Mouse (Mus musculus) stomach, embryonic 16.5 days (tissue): ENCODE data around the gene Dchs1. TPM values are rescaled to one million over a fixed set of nuclear protein-coding genes. Genes with fewer than 3 reads are reported as not detected.

Experiments
- ATAC-seq: fragments of 200-750 bp; cut with Nextera tagmentation; 2 replicates; pipeline ENCODE4 v1.8.0; 2017; ENCODE audit warnings: moderate number of reproducible peaks, moderate TSS enrichment; ENCODE audit not compliant: insufficient read depth, low FRiP score
- H3K27ac ChIP-seq: fragments of 300-500 bp; sonication (generic); 2 replicates; pipeline ENCODE4 v1.5.1; 2014; ENCODE audit warnings: low read length
- H3K27me3 ChIP-seq: fragments of 300-500 bp; sonication (generic); 2 replicates; pipeline ENCODE4 v1.6.1; 2014; ENCODE audit warnings: low read length, control low read depth, mixed read lengths; ENCODE audit not compliant: control insufficient read depth, insufficient read depth
- H3K36me3 ChIP-seq: fragments of 300-500 bp; sonication (generic); 2 replicates; pipeline ENCODE4 v1.6.1; 2014; ENCODE audit warnings: low read length; ENCODE audit not compliant: control insufficient read depth, insufficient read depth
- H3K4me1 ChIP-seq: fragments of 300-500 bp; sonication (generic); 2 replicates; pipeline ENCODE4 v1.6.1; 2014; ENCODE audit warnings: low read length, control low read depth, mixed read lengths; ENCODE audit not compliant: control insufficient read depth, insufficient read depth
- H3K4me2 ChIP-seq: fragments of 300-500 bp; sonication (generic); 2 replicates; pipeline ENCODE4 v1.6.1; 2014; ENCODE audit warnings: low read depth, low read length, mixed read lengths
- H3K4me3 ChIP-seq: fragments of 300-500 bp; sonication (generic); replicated peaks from 2 replicates; pipeline ENCODE4 v1.5.1; 2014; ENCODE audit warnings: mild to moderate bottlenecking, low read length
- H3K9ac ChIP-seq: fragments of 300-500 bp; sonication (generic); 2 replicates; pipeline ENCODE4 v1.6.1; 2014; ENCODE audit warnings: low read length
- H3K9me3 ChIP-seq: fragments of 300-500 bp; sonication (generic); replicated peaks from 2 replicates; pipeline ENCODE4 v1.6.1; 2016; ENCODE audit warnings: low read length, control low read depth; ENCODE audit not compliant: control insufficient read depth
- WGBS: fragments of 180-500 bp; shearing (Covaris S2); extraction: QIAGEN DNeasy Blood & Tissue Kit; methylation state at CpG from one replicate; pipeline ENCODE4 v1.1.7; 2014; 5-methylcytosine and 5-hydroxymethylcytosine counted together
- polyA plus RNA-seq: library from polyadenylated mRNA; unstranded; fragments of >200 nt; fragmentation: Nextera tagmentation; extraction: Ambion mirVana; gene quantifications from 2 replicates; pipeline ENCODE4 v1.2.1, GENCODE M21; 2015

Gene Dchs1
- polyA plus RNA-seq, 1 experiment from 2014 or later: 7.7 TPM

- Histone ChIP-seq H3K27ac (peak overlapping the region; percentile 90), H3K9me3 (no peaks in the 10 kb centered on the region), H3K4me2 (peak overlapping the region; percentile 81), H3K9ac (peak overlapping the region; percentile 95), H3K27me3 (no peaks in the 10 kb centered on the region), H3K4me1 (peaks cover 6% of the 10 kb centered on the region), H3K4me3 (peak overlapping the region; percentile 92), H3K36me3 (0 out of 2 replicates have a peak, but pooled peaks cover 10% of the 10 kb centered on the region)
- WGBS: 2% methylated on average over 37 of the region's 37 CpGs
- ATAC-seq: no peak; the same call in 1 of the 2 replicates
These were observed 22.9 kb upstream of the Dchs1 start for GRCm38 (mm10) chr7:105810280-105810876.

GRCm38 (mm10) chr7:105809836-105810235 lies 22.4 kb upstream of the Dchs1 start:
- peak overlapping the region; percentile 95 for H3K9ac ChIP-seq
- H3K4me1 ChIP-seq: peaks cover 6% of the 10 kb centered on the region
- no peaks in the 10 kb centered on the region for H3K9me3 ChIP-seq
- 70% methylated on average over 7 of the region's 7 CpGs for WGBS
- 0 out of 2 replicates have a peak, but pooled peaks cover 10% of the 10 kb centered on the region for H3K36me3 ChIP-seq
- peak overlapping the region; percentile 81 for H3K4me2 ChIP-seq
- ATAC-seq: no peak
- peak overlapping the region; percentile 90; the same call in 1 of the 2 replicates for H3K27ac ChIP-seq
- H3K4me3 ChIP-seq: peak overlapping the region; percentile 92
- H3K27me3 ChIP-seq: no peaks in the 10 kb centered on the region

GRCm38 (mm10) chr7:105808385-105808784 lies 20.9 kb upstream of the Dchs1 start:
- H3K27me3 ChIP-seq: no peaks in the 10 kb centered on the region
- H3K9ac ChIP-seq: no peak overlapping the region
- no peak for ATAC-seq
- no peak overlapping the region for H3K4me2 ChIP-seq
- no peak overlapping the region for H3K4me3 ChIP-seq
- no peak overlapping the region for H3K27ac ChIP-seq
- WGBS: 83% methylated on average over 1 of the region's 1 CpGs
- H3K4me1 ChIP-seq: peaks cover 6% of the 10 kb centered on the region
- 0 out of 2 replicates have a peak, but pooled peaks cover 10% of the 10 kb centered on the region for H3K36me3 ChIP-seq
- H3K9me3 ChIP-seq: no peaks in the 10 kb centered on the region

GRCm38 (mm10) chr7:105806716-105807115 lies 19.3 kb upstream of the Dchs1 start:
- H3K4me1 ChIP-seq: peaks cover 9% of the 10 kb centered on the region
- no peak overlapping the region for H3K4me2 ChIP-seq
- no peaks in the 10 kb centered on the region for H3K9me3 ChIP-seq
- no peak overlapping the region for H3K9ac ChIP-seq
- H3K27ac ChIP-seq: no peak overlapping the region
- no peak for ATAC-seq
- no peak overlapping the region for H3K4me3 ChIP-seq
- H3K36me3 ChIP-seq: 0 out of 2 replicates have a peak, but pooled peaks cover 10% of the 10 kb centered on the region
- H3K27me3 ChIP-seq: no peaks in the 10 kb centered on the region
- 53% methylated on average over 2 of the region's 2 CpGs for WGBS

GRCm38 (mm10) chr7:105806125-105806524 lies 18.7 kb upstream of the Dchs1 start:
- no peaks in the 10 kb centered on the region for H3K9me3 ChIP-seq
- H3K36me3 ChIP-seq: 0 out of 2 replicates have a peak, but pooled peaks cover 10% of the 10 kb centered on the region
- no peak for ATAC-seq
- H3K27me3 ChIP-seq: no peaks in the 10 kb centered on the region
- H3K27ac ChIP-seq: no peak overlapping the region
- H3K9ac ChIP-seq: no peak overlapping the region
- H3K4me1 ChIP-seq: peaks cover 9% of the 10 kb centered on the region
- no peak overlapping the region for H3K4me2 ChIP-seq
- WGBS: 75% methylated on average over 5 of the region's 5 CpGs
- no peak overlapping the region for H3K4me3 ChIP-seq

GRCm38 (mm10) chr7:105803428-105803827 lies 16.0 kb upstream of the Dchs1 start:
- no peaks in the 10 kb centered on the region for H3K9me3 ChIP-seq
- no peak overlapping the region; the same call in 1 of the 2 replicates for H3K27ac ChIP-seq
- H3K27me3 ChIP-seq: no peaks in the 10 kb centered on the region
- H3K9ac ChIP-seq: no peak overlapping the region
- peaks cover 2% of the 10 kb centered on the region; the same call in 1 of the 2 replicates for H3K4me1 ChIP-seq
- 0 out of 2 replicates have a peak, but pooled peaks cover 1% of the 10 kb centered on the region for H3K36me3 ChIP-seq
- no peak for ATAC-seq
- no peak overlapping the region for H3K4me3 ChIP-seq
- no peak overlapping the region for H3K4me2 ChIP-seq

- H3K4me1 ChIP-seq: peaks cover 2% of the 10 kb centered on the region; the same call in 1 of the 2 replicates
- H3K36me3 ChIP-seq: no peaks in the 10 kb centered on the region
- no peaks in the 10 kb centered on the region for H3K27me3 ChIP-seq
- no peak overlapping the region for H3K4me2 ChIP-seq
- H3K27ac ChIP-seq: no peak overlapping the region; the same call in 1 of the 2 replicates
- no peak overlapping the region for H3K4me3 ChIP-seq
- 33% methylated on average over 1 of the region's 1 CpGs for WGBS
- ATAC-seq: no peak
- H3K9ac ChIP-seq: no peak overlapping the region
- no peaks in the 10 kb centered on the region for H3K9me3 ChIP-seq
These were observed 15.3 kb upstream of the Dchs1 start for GRCm38 (mm10) chr7:105802771-105803170.

- no peaks in the 10 kb centered on the region for H3K9me3 ChIP-seq
- H3K4me1 ChIP-seq: peaks cover 2% of the 10 kb centered on the region; the same call in 1 of the 2 replicates
- no peak for ATAC-seq
- no peaks in the 10 kb centered on the region for H3K36me3 ChIP-seq
- WGBS: 34% methylated on average over 2 of the region's 2 CpGs
- no peaks in the 10 kb centered on the region for H3K27me3 ChIP-seq
- H3K9ac ChIP-seq: no peak overlapping the region
- H3K4me2 ChIP-seq: no peak overlapping the region
- no peak overlapping the region; the same call in 1 of the 2 replicates for H3K27ac ChIP-seq
- H3K4me3 ChIP-seq: no peak overlapping the region
These were observed 14.9 kb upstream of the Dchs1 start for GRCm38 (mm10) chr7:105802312-105802711.

GRCm38 (mm10) chr7:105796972-105797371 lies 9.5 kb upstream of the Dchs1 start:
- H3K4me1 ChIP-seq: no peaks in the 10 kb centered on the region
- no peak overlapping the region for H3K27ac ChIP-seq
- H3K9me3 ChIP-seq: no peaks in the 10 kb centered on the region
- no peak overlapping the region for H3K4me3 ChIP-seq
- no peak overlapping the region for H3K4me2 ChIP-seq
- H3K36me3 ChIP-seq: no peaks in the 10 kb centered on the region
- H3K27me3 ChIP-seq: no peaks in the 10 kb centered on the region
- H3K9ac ChIP-seq: no peak overlapping the region
- ATAC-seq: no peak
- 92% methylated on average over 3 of the region's 3 CpGs for WGBS
